Mouse (Mus musculus) hindbrain, embryonic 14.5 days (tissue): ENCODE measurements around the gene Gabbr1. TPM values are rescaled to one million over a fixed set of nuclear protein-coding genes. Genes with fewer than 3 reads are reported as not detected.

ENCODE experiments used
- polyA plus RNA-seq: library from polyadenylated mRNA; unstranded; fragments of >200 nt; fragmentation: Nextera tagmentation; extraction: Ambion mirVana; gene quantifications from 2 replicates; pipeline ENCODE4 v1.2.1, GENCODE M21; 2014

The Gabbr1 gene
- polyA plus RNA-seq, 1 experiment from 2014 or later, result 117 TPM

Other genes with a start within 250 kb of the Gabbr1 start
- not detected in 2 replicates for gene H2-M10.6, start 233.8 kb upstream of the Gabbr1 start, polyA plus RNA-seq
- 35.0 and 39.8 TPM in 2 replicates for gene Trim26, start 208.8 kb upstream of the Gabbr1 start, polyA plus RNA-seq
- gene Trim15, start 178.8 kb upstream of the Gabbr1 start, polyA plus RNA-seq, result 0.61 and 0.78 TPM in 2 replicates
- 0.88 and 2.1 TPM in 2 replicates for gene Trim10, start 176.4 kb upstream of the Gabbr1 start, polyA plus RNA-seq
- not detected in 2 replicates for gene Trim40, start 155.8 kb upstream of the Gabbr1 start, polyA plus RNA-seq
- not detected in 2 replicates for gene Trim31, start 147.8 kb upstream of the Gabbr1 start, polyA plus RNA-seq
- 0.90 and 1.3 TPM in 2 replicates for gene Rnf39, start 103.0 kb upstream of the Gabbr1 start, polyA plus RNA-seq
- gene Ppp1r11, start 94.2 kb upstream of the Gabbr1 start, polyA plus RNA-seq, result 170 and 191 TPM in 2 replicates
- 50.4 and 55.7 TPM in 2 replicates for gene Znrd1, start 87.4 kb upstream of the Gabbr1 start, polyA plus RNA-seq
- gene Znrd1as, start 87.4 kb upstream of the Gabbr1 start, polyA plus RNA-seq, result 3.4 and 5.1 TPM in 2 replicates
- gene 2410137M14Rik, start 64.7 kb upstream of the Gabbr1 start, polyA plus RNA-seq, result 0.47 TPM in 1 of 2 replicates, not detected in the other
- gene H2-M5, start 56.4 kb upstream of the Gabbr1 start, polyA plus RNA-seq, result 0.64 and 1.0 TPM in 2 replicates
- gene Zfp57, start 44.8 kb upstream of the Gabbr1 start, polyA plus RNA-seq, result 225 and 236 TPM in 2 replicates
- gene Mog, start 22.6 kb upstream of the Gabbr1 start, polyA plus RNA-seq, result 2.2 and 3.1 TPM in 2 replicates
- not detected in 2 replicates for gene Olfr90, start 42.5 kb downstream of the Gabbr1 start, polyA plus RNA-seq
- not detected in 2 replicates for gene Olfr91, start 52.3 kb downstream of the Gabbr1 start, polyA plus RNA-seq
- not detected in 2 replicates for gene Olfr92, start 74.1 kb downstream of the Gabbr1 start, polyA plus RNA-seq
- not detected in 2 replicates for gene Olfr93, start 115.5 kb downstream of the Gabbr1 start, polyA plus RNA-seq
- gene Ubd, start 147.9 kb downstream of the Gabbr1 start, polyA plus RNA-seq, result not detected in 2 replicates
- gene Olfr94, start 155.0 kb downstream of the Gabbr1 start, polyA plus RNA-seq, result 0.21 TPM in 1 of 2 replicates, not detected in the other
- gene Olfr95, start 167.2 kb downstream of the Gabbr1 start, polyA plus RNA-seq, result not detected in 2 replicates
- gene Olfr96, start 174.2 kb downstream of the Gabbr1 start, polyA plus RNA-seq, result not detected in 2 replicates
- gene Olfr97, start 191.4 kb downstream of the Gabbr1 start, polyA plus RNA-seq, result not detected in 2 replicates
- not detected in 2 replicates for gene Olfr98, start 217.8 kb downstream of the Gabbr1 start, polyA plus RNA-seq
- 0.90 and 1.8 TPM in 2 replicates for gene H2-M3, start 224.3 kb downstream of the Gabbr1 start, polyA plus RNA-seq
- gene Olfr99, start 237.5 kb downstream of the Gabbr1 start, polyA plus RNA-seq, result not detected in 2 replicates